Mouse (Mus musculus) liver, embryonic 15.5 days (tissue): ENCODE results near the gene Gm5580. TPM values are rescaled to one million over a fixed set of nuclear protein-coding genes. Genes with fewer than 3 reads are reported as not detected.

Experiments
- polyA plus RNA-seq: library from polyadenylated mRNA; unstranded; fragments of >200 nt; fragmentation: Nextera tagmentation; extraction: Ambion mirVana; gene quantifications from 2 replicates; pipeline ENCODE4 v1.2.1, GENCODE M21; 2015

Gm5580 gene
- polyA plus RNA-seq, 1 experiment from 2014 or later: 0.26 TPM

Other genes starting within 250 kb of the Gm5580 start
- gene March8, start 213.1 kb upstream of the Gm5580 start, polyA plus RNA-seq: 95.4 and 97.7 TPM in 2 replicates
- 4.8 and 6.1 TPM in 2 replicates for gene Alox5, start 90.0 kb upstream of the Gm5580 start, polyA plus RNA-seq
- gene Olfr211, start 62.0 kb upstream of the Gm5580 start, polyA plus RNA-seq: not detected in 2 replicates
- not detected in 2 replicates for gene Olfr212, start 44.6 kb upstream of the Gm5580 start, polyA plus RNA-seq
- gene Olfr213, start 12.7 kb upstream of the Gm5580 start, polyA plus RNA-seq: not detected in 2 replicates
- gene Olfr214, start 3.1 kb downstream of the Gm5580 start, polyA plus RNA-seq: not detected in 2 replicates
- gene Olfr215, start 33.1 kb downstream of the Gm5580 start, polyA plus RNA-seq: not detected in 2 replicates
- 22.0 and 22.7 TPM in 2 replicates for gene Zfp422, start 77.9 kb downstream of the Gm5580 start, polyA plus RNA-seq
- 26.7 and 36.6 TPM in 2 replicates for gene Depp1, start 99.5 kb downstream of the Gm5580 start, polyA plus RNA-seq
- gene Rassf4, start 122.8 kb downstream of the Gm5580 start, polyA plus RNA-seq: 7.7 and 8.2 TPM in 2 replicates
- gene Tmem72, start 165.8 kb downstream of the Gm5580 start, polyA plus RNA-seq: 0.01 and 0.05 TPM in 2 replicates